Mouse (Mus musculus): ENCODE data around the gene Aaed1. TPM values are rescaled to one million over a fixed set of nuclear protein-coding genes. Genes with fewer than 3 reads are reported as not detected.

The Aaed1 gene
- polyA plus RNA-seq, 1 experiment = 15.6 TPM

DNA sequence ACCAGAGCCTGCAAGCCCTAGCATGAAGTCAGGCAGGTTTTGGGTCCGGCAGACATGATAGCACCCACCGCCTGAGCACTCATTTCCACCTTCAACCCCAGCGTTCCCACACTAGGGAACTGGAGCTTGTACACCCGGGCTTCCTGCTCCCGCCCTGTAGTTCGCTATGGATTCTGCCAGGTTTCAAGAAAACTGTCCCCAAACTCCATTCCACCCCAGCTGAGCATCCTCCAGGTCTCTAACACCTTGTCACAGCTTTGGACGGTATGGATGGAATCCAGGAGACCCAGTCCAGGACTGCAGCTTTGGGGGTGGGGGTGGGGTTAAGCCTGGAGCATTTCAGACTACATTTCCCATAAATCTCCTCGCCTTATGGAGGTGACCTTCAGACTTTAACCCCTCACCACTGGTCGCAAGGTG, 31.6 kb upstream of the Aaed1 start:
- H3K36me3 ChIP-seq (ENCODE audit: control insufficient read depth, insufficient read depth, low read length) = no peaks in the 10 kb centered on the region
- no peaks in the 10 kb centered on the region for H3K27me3 ChIP-seq (ENCODE audit: control insufficient read depth, insufficient read depth, low read length)
- peaks cover 2% of the 10 kb centered on the region; the same call in 1 of the 2 replicates for H3K4me1 ChIP-seq (ENCODE audit: control insufficient read depth, insufficient read depth, low read length)
- peak overlapping the region; percentile 78 for H3K4me3 ChIP-seq (ENCODE audit: control insufficient read depth, low read depth, low read length)
- TF ChIP-seq CTCF (IDR thresholded peaks at IDR 0.05; ENCODE audit: control insufficient read depth, insufficient read depth, insufficient replicate concordance, low read depth, low read length) = no peak
- TF ChIP-seq POLR2A (IDR thresholded peaks at IDR 0.05; ENCODE audit: control insufficient read depth, low read depth, low read length) = no peak
- H3K27ac ChIP-seq (ENCODE audit: control insufficient read depth, insufficient read depth, low read depth, low read length) = no peak overlapping the region

DNA sequence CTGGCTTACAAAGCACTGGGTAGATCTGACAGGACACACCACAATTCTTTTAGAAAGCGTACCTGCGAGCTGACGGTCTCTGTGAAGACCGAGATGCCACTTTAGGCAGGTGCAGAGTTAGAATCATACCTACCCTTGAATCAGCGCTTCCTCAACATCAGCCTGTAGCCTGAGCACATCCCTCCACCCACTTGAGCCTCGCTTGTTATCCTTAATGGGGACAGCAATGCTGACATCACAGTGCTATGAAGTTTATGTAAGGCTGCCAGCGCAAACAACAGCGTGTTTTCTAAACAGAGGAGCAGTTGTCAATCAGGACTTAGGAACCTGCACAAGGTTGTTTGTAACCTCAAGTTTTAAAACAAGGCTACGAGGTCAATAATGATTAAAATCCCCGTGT, 31.1 kb upstream of the Aaed1 start:
- Histone ChIP-seq H3K27me3 (ENCODE audit: control insufficient read depth, insufficient read depth, low read length) (no peaks in the 10 kb centered on the region), H3K27ac (ENCODE audit: control insufficient read depth, insufficient read depth, low read depth, low read length) (no peak overlapping the region), H3K4me1 (ENCODE audit: control insufficient read depth, insufficient read depth, low read length) (peaks cover 2% of the 10 kb centered on the region; the same call in 1 of the 2 replicates), H3K4me3 (ENCODE audit: control insufficient read depth, low read depth, low read length) (peak overlapping the region; percentile 78; the same call in 1 of the 2 replicates), H3K36me3 (ENCODE audit: control insufficient read depth, insufficient read depth, low read length) (no peaks in the 10 kb centered on the region)
- TF ChIP-seq CTCF (IDR thresholded peaks at IDR 0.05; ENCODE audit: control insufficient read depth, insufficient read depth, insufficient replicate concordance, low read depth, low read length) = no peak
- no peak for TF ChIP-seq POLR2A (IDR thresholded peaks at IDR 0.05; ENCODE audit: control insufficient read depth, low read depth, low read length)

- TF ChIP-seq CTCF (IDR thresholded peaks at IDR 0.05; ENCODE audit: control insufficient read depth, insufficient read depth, insufficient replicate concordance, low read depth, low read length) (no peak), POLR2A (IDR thresholded peaks at IDR 0.05; ENCODE audit: control insufficient read depth, low read depth, low read length) (no peak)
- Histone ChIP-seq H3K27me3 (ENCODE audit: control insufficient read depth, insufficient read depth, low read length) (no peaks in the 10 kb centered on the region), H3K4me1 (ENCODE audit: control insufficient read depth, insufficient read depth, low read length) (no peaks in the 10 kb centered on the region), H3K36me3 (ENCODE audit: control insufficient read depth, insufficient read depth, low read length) (no peaks in the 10 kb centered on the region), H3K4me3 (ENCODE audit: control insufficient read depth, low read depth, low read length) (no peak overlapping the region), H3K27ac (ENCODE audit: control insufficient read depth, insufficient read depth, low read depth, low read length) (no peak overlapping the region)
Observed at GRCm38 (mm10) chr13:64335546-64336132, 23.1 kb upstream of the Aaed1 start.

GRCm38 (mm10) chr13:64333102-64333501, 20.6 kb upstream of the Aaed1 start:
- H3K4me1 ChIP-seq (ENCODE audit: control insufficient read depth, insufficient read depth, low read length) = no peaks in the 10 kb centered on the region
- TF ChIP-seq POLR2A (IDR thresholded peaks at IDR 0.05; ENCODE audit: control insufficient read depth, low read depth, low read length) = no peak
- TF ChIP-seq CTCF (IDR thresholded peaks at IDR 0.05; ENCODE audit: control insufficient read depth, insufficient read depth, insufficient replicate concordance, low read depth, low read length) = no peak
- no peaks in the 10 kb centered on the region for H3K27me3 ChIP-seq (ENCODE audit: control insufficient read depth, insufficient read depth, low read length)
- no peaks in the 10 kb centered on the region for H3K36me3 ChIP-seq (ENCODE audit: control insufficient read depth, insufficient read depth, low read length)
- H3K4me3 ChIP-seq (ENCODE audit: control insufficient read depth, low read depth, low read length) = no peak overlapping the region
- no peak overlapping the region for H3K27ac ChIP-seq (ENCODE audit: control insufficient read depth, insufficient read depth, low read depth, low read length)

DNA sequence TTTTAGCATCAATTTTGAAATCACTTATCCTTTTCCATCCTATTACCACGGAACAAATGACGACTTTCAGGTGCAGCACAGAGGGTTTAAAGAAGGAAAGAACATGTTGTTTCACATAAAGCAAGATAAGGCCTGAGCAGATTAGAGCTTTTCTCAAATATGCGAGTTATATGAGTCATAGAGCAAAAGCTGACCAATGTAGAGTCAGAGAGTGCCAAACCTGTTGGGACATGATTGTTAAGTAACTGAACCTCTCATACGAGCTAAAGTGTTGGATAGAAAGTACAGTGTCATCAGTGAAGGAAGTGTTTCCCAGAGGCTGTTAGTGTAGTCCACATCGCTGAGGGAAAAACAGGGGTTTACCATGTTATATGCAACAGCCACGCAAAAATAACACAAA, 19.8 kb upstream of the Aaed1 start:
- Histone ChIP-seq H3K27me3 (ENCODE audit: control insufficient read depth, insufficient read depth, low read length) (no peaks in the 10 kb centered on the region), H3K4me1 (ENCODE audit: control insufficient read depth, insufficient read depth, low read length) (no peaks in the 10 kb centered on the region), H3K27ac (ENCODE audit: control insufficient read depth, insufficient read depth, low read depth, low read length) (no peak overlapping the region), H3K4me3 (ENCODE audit: control insufficient read depth, low read depth, low read length) (no peak overlapping the region), H3K36me3 (ENCODE audit: control insufficient read depth, insufficient read depth, low read length) (no peaks in the 10 kb centered on the region)
- TF ChIP-seq CTCF (IDR thresholded peaks at IDR 0.05; ENCODE audit: control insufficient read depth, insufficient read depth, insufficient replicate concordance, low read depth, low read length) (no peak), POLR2A (IDR thresholded peaks at IDR 0.05; ENCODE audit: control insufficient read depth, low read depth, low read length) (no peak)

GRCm38 (mm10) chr13:64322561-64323281, 10.2 kb upstream of the Aaed1 start:
- TF ChIP-seq POLR2A (IDR thresholded peaks at IDR 0.05; ENCODE audit: control insufficient read depth, low read depth, low read length) (no peak), CTCF (IDR thresholded peaks at IDR 0.05; ENCODE audit: control insufficient read depth, insufficient read depth, insufficient replicate concordance, low read depth, low read length) (no peak)
- Histone ChIP-seq H3K36me3 (ENCODE audit: control insufficient read depth, insufficient read depth, low read length) (no peaks in the 10 kb centered on the region), H3K4me1 (ENCODE audit: control insufficient read depth, insufficient read depth, low read length) (no peaks in the 10 kb centered on the region), H3K4me3 (ENCODE audit: control insufficient read depth, low read depth, low read length) (no peak overlapping the region), H3K27me3 (ENCODE audit: control insufficient read depth, insufficient read depth, low read length) (no peaks in the 10 kb centered on the region), H3K27ac (ENCODE audit: control insufficient read depth, insufficient read depth, low read depth, low read length) (no peak overlapping the region)

DNA sequence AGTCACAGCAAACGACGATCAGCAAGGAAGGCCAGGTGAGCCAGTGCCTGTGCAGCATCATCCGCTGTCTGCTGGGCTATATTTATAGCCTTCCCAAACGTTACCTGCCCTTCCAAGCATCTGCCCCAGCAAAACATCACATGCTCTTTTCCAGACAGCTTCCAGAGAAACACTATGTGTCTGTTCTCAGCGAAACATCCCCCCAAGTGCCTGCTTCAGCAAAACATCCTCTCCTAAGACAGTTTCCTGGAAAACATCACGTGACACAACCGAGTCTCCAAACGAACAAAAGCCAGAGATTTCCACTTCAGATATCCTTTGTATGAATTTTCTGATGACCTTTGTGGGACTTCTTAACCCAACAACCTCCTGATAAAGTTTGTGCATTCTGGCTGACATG, 7.8 kb upstream of the Aaed1 start:
- no peaks in the 10 kb centered on the region for H3K27me3 ChIP-seq (ENCODE audit: control insufficient read depth, insufficient read depth, low read length)
- H3K36me3 ChIP-seq (ENCODE audit: control insufficient read depth, insufficient read depth, low read length) = no peaks in the 10 kb centered on the region
- H3K4me3 ChIP-seq (ENCODE audit: control insufficient read depth, low read depth, low read length) = no peak overlapping the region
- no peaks in the 10 kb centered on the region for H3K4me1 ChIP-seq (ENCODE audit: control insufficient read depth, insufficient read depth, low read length)
- H3K27ac ChIP-seq (ENCODE audit: control insufficient read depth, insufficient read depth, low read depth, low read length) = no peak overlapping the region
- TF ChIP-seq POLR2A (IDR thresholded peaks at IDR 0.05; ENCODE audit: control insufficient read depth, low read depth, low read length) (no peak), CTCF (IDR thresholded peaks at IDR 0.05; ENCODE audit: control insufficient read depth, insufficient read depth, insufficient replicate concordance, low read depth, low read length) (no peak)

Data from testis, adult 2 months (tissue).